Mouse (Mus musculus) spleen, adult 2 months (tissue): ENCODE measurements around the gene Gm17555.

Experiments
- CTCF ChIP-seq: fragments of 200-500 bp; IDR thresholded peaks from 2 replicates; pipeline ENCODE4 v1.5.1; 2011; ENCODE audit warnings: mild to moderate bottlenecking, inconsistent platforms; ENCODE audit not compliant: insufficient read depth, insufficient read length, insufficient replicate concordance; ENCODE audit errors: extremely low read depth
- POLR2A ChIP-seq: fragments of 200-500 bp; IDR thresholded peaks from 2 replicates; pipeline ENCODE4 v1.6.1; 2011; ENCODE audit warnings: low read depth, low read length, inconsistent platforms

GRCm38 (mm10) chr2:126231731-126232130 lies 16.8 kb downstream of the Gm17555 start:
- TF ChIP-seq CTCF (no peak), POLR2A (no peak)
